ENCODE assay signal across 8 mouse cellular contexts in the genomic region with DNA sequence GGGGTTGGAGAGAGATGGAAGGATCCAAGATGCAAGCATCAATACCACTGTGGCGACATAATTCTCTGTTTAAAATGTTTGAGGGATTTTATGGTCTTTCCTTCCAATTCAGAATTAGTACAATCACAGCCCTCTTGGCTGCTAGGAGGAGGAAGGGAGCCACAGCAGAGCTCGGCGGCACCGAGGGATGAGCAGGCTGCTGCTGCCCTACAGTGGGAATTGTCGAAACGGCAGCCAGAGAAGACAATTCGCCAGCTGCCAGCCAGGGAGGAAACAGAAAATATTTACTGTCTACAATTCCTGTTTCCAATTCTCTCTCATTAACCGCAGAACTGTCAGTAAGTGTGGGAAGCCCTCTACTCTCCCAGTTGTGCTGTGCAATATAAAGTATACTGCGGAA. TPM values are rescaled to one million over a fixed set of nuclear protein-coding genes. Genes with fewer than 3 reads are reported as not detected.
DNase-seq lines count a peak whose midpoint lies in the region; ATAC-seq and TF ChIP-seq lines count a peak whose summit lies in the region.

No protein-coding gene starts in this region.

- no peak overlapping the region for H3K27ac ChIP-seq in cortical plate, adult 2 months (ENCODE audit: insufficient read depth, low read length)
- no peak overlapping the region for H3K27ac ChIP-seq in hindbrain, postnatal 0 days
- H3K27ac ChIP-seq in midbrain, embryonic 10.5 days (replicated peaks), result no peak overlapping the region

- peak; percentile 78 for ATAC-seq in hindbrain, postnatal 0 days

- no peak overlapping the region for H3K9ac ChIP-seq in hindbrain, postnatal 0 days (replicated peaks; ENCODE audit: low read length)

- no peak overlapping the region for H3K4me2 ChIP-seq in hindbrain, postnatal 0 days (ENCODE audit: low read depth, low read length)

- H3K4me1 ChIP-seq in cortical plate, adult 2 months (ENCODE audit: control insufficient read depth, insufficient read depth, low read length), result peaks cover under 1% of the 10 kb centered on the region; the same call in 1 of the 2 replicates
- no peaks in the 10 kb centered on the region for H3K4me1 ChIP-seq in hindbrain, postnatal 0 days (ENCODE audit: insufficient read depth, low read length)
- H3K4me1 ChIP-seq in midbrain, embryonic 10.5 days, result 0 out of 2 replicates have a peak, but pooled peaks cover 8% of the 10 kb centered on the region

- H3K36me3 ChIP-seq in hindbrain, postnatal 0 days (ENCODE audit: insufficient read depth, low read length), result no peaks in the 10 kb centered on the region
- H3K36me3 ChIP-seq in midbrain, embryonic 10.5 days, result no peaks in the 10 kb centered on the region

- H3K9me3 ChIP-seq in hindbrain, postnatal 0 days (ENCODE audit: low read length), result no peaks in the 10 kb centered on the region
- no peaks in the 10 kb centered on the region for H3K9me3 ChIP-seq in midbrain, embryonic 10.5 days (replicated peaks)

- DNase-seq in heart, adult 11 months, result peak; percentile 56
- no peak for DNase-seq in heart, adult 8-10 months (ENCODE audit: low spot score)
- peak; percentile 10 for DNase-seq in ES-CJ7 (ENCODE audit: low read depth, low spot score)
- peak; percentile 88 for DNase-seq in hindbrain, postnatal 0 days (ENCODE audit: low spot score)
- DNase-seq in midbrain, embryonic 10.5 days (ENCODE audit: low spot score), result peak; percentile 34
- DNase-seq in testis, postnatal 10 days (ENCODE audit: low spot score), result peak; percentile 62
- DNase-seq in natural killer cell, adult 2 months (ENCODE audit: low spot score in 2 of 2), result no peak

- 28% methylated on average over 9 of the region's 9 CpGs for WGBS in hindbrain, postnatal 0 days
- 48% methylated on average over 9 of the region's 9 CpGs for WGBS in midbrain, embryonic 10.5 days

- no peak for TF ChIP-seq POLR2A in cortical plate, adult 2 months (IDR thresholded peaks at IDR 0.05; ENCODE audit: extremely low read depth, insufficient read depth, low read length)

- peak; percentile 89 for TF ChIP-seq CTCF in cortical plate, adult 2 months (IDR thresholded peaks at IDR 0.05; ENCODE audit: extremely low read depth, insufficient read depth, low read length)
- peak; percentile 89 for TF ChIP-seq CTCF in hindbrain, postnatal 0 days (IDR thresholded peaks at IDR 0.05; ENCODE audit: low read depth)

- H3K4me3 ChIP-seq in cortical plate, adult 2 months (ENCODE audit: insufficient read depth, low read length), result no peak overlapping the region
- no peak overlapping the region for H3K4me3 ChIP-seq in hindbrain, postnatal 0 days (ENCODE audit: low read length)
- no peak overlapping the region for H3K4me3 ChIP-seq in midbrain, embryonic 10.5 days

- H3K27me3 ChIP-seq in hindbrain, postnatal 0 days (ENCODE audit: insufficient read depth, low read length), result no peaks in the 10 kb centered on the region
- H3K27me3 ChIP-seq in midbrain, embryonic 10.5 days (ENCODE audit: low read depth, poor library complexity, severe bottlenecking), result no peaks in the 10 kb centered on the region

RNA-seq across cellular contexts. Expression of a gene that starts 58.3 kb away (rescaled TPM):
- total RNA-seq in heart, adult 8-10 months (2022), result not detected
- polyA plus RNA-seq in cortical plate, adult 2 months (2012; rRNA removed), result 10.3 and 14.4 TPM in 2 replicates
- total RNA-seq in hindbrain, postnatal 0 days (2014; rRNA removed), result 18.8 and 29.4 TPM in 2 replicates
- polyA plus RNA-seq in hindbrain, postnatal 0 days (2015; fragmentation: Nextera tagmentation; extraction: Ambion mirVana), result 43.3 and 45.8 TPM in 2 replicates
- polyA plus RNA-seq in midbrain, embryonic 10.5 days (2016; fragmentation: Nextera tagmentation; extraction: Ambion mirVana), result 5.1 and 13.5 TPM in 2 replicates

Comparison
In these comparisons a context has a peak if more than half of its experiments do, and no peak if none do; other contexts are left out.
1. DNase-seq: peak in heart, adult 11 months (single experiment), ES-CJ7 (single experiment), hindbrain, postnatal 0 days (single experiment), midbrain, embryonic 10.5 days (single experiment) and testis, postnatal 10 days (single experiment); none in heart, adult 8-10 months (single experiment) and natural killer cell, adult 2 months (0 of 2).